Mouse (Mus musculus) mesoderm, embryonic 11.5 days (tissue): Measurements from ENCODE around the gene Sptbn4.
A peak's percentile ranks its signal among the peaks of the same experiment; 100 is the strongest.

Experiments
- DNase-seq: peaks from one replicate; pipeline ENCODE4 v3.0.0-alpha.2; 2012; ENCODE audit warnings: low read depth, low spot score

The Sptbn4 gene

DNA sequence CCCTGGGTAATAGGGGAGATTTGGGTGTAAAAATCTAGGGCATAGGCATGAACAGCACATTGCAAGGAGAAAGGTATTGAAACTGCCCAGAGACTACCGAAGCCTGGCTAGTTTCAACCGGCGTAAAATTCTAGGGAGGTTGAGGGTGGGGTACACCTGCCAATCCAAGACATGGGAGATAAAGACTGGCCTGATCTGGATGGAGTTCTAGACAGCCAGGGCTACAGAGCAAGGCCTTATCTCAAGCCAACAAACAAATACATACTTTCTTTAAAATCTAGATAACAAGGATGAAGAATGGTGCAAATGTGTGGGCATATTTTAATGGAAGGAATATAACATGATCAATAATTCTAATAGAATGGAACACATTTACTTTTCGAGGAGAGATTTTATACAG, 92.7 kb downstream of the Sptbn4 start:
- no peak for DNase-seq

DNA sequence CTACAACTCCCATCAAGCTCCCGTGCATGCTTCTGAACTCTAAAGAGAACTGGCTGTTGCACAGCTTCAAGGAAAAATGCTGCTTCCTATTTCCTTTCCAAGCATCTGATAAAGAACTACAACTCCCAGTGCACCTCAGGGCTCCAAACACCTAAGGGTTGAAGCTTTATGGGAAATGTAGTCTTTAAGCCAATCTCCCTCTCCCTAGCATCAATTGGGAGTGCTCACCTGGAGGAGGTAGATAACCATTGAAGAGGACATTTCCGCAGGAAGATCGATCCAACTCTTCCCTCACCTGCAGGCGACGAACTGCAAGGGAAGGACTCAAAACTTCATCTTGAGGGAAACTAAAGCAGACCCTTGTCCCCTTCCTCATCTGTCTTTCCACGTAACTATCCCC, 93.3 kb downstream of the Sptbn4 start:
- DNase-seq, result no peak

DNA sequence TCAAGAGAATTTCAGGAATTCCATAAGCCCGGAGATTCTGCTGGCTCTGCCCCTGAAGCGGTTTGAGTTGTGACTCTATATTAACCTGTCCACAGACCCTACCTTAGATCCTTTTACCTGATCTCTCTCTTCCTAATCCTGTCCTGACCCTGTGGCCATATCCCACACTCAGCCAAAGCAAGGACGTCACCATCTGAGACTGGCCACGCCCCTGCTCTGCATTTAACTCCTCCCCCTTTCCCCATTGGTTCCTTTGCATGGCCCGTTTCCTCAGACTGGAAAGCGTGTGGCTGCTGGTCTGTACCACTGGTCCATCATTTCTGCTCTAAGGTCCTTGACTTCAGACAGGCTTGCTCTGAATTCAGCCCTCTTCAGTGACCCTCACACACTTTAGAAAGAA, 102.0 kb downstream of the Sptbn4 start:
- DNase-seq, result no peak

DNA sequence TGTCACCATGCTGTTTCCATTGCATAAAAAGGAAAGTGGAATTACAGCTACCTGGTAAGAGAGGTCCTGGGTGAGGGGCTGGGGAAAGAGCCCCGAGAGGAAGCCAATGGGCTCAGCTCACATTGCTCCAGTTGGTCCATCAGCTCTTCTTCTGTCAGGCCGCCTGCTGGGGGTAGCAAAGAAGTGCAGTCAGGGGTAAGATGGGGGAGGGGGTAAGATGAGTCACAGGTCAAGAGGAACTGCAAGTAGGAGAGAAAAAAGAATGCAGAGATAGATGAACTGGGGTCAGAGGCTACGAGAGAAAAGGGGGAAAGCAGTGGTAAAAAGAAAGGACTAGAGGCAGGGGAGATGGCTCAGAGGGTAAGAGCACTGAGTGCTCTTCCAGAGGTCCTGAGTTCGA, 104.9 kb downstream of the Sptbn4 start:
- no peak for DNase-seq

DNA sequence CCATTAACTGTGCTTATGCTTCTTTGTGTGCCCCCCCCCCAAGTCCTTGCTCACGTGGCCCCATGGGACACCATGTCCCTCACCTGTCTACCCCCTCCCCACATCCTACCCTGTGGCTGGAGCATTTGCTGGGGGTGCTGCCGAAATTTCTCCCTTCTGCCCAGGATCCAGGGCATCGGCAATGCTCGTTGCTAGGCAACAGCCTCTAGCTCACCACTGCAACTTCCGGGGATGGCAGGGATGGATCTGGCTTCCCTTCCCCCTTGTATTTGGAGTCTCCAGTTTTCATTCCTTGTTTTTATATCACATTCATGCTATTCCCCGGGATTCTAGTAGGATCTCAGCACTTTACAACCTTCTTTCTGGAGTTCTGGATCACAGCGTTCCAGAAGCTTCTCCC, 108.0 kb downstream of the Sptbn4 start:
- DNase-seq, result no peak

DNA sequence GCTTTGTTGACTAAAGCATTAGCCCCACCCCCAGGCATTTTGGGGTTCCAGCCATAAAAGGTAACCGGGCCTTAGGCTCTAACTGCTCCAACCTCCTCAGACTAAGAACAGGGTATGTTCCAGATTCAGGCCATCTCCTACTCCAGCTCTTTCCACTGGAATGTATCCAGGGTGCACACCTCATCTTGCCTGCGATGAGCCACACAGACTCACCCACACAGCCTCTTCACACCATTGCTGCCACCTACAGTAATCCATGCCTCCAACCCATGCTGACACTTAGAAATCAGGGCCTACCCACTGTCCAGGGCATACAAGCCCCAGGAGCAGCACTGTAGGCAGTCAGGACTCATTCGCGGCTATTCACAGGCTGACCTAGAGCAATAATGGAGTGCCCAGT, 108.4 kb downstream of the Sptbn4 start:
- DNase-seq, result no peak

DNA sequence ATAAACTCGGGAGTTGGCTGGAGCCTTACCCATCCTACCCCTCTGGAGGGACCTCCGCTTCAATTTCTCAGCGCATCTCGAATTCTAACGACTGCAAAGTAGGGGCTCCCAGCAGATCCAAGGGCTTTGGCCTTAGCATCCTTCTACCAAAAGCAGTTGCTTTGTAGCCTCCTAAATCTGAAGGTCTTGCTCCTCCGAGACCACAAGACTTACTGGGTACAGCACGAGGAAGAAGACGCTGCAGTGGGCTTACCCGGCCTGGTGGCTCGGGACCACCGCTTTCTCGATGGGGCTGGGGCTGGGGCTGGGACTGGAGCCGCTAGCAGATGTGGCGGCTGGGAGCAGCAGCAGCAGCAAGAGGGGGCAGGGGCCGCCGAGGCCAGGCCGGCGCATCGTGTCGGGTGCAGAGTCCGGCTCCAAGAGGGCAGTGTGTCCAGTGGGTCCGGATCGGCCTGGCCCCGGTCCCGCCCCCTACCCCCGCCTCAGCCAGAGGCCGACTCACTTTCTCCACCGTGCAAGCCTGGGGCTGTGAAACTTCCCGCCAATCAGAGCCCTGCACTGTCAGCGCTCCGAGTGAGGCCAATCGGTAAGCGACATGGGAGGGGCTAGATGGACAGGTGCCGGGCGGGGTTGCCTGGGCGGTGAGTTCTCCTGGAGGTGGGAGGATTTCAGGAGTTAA, 110.2 kb downstream of the Sptbn4 start, which contains the start of gene Ltbp4:
Gene Ltbp4 (minus strand): TSS at position 518 of the 679 bp plus-strand sequence.
- DNase-seq, result peak; percentile 80

DNA sequence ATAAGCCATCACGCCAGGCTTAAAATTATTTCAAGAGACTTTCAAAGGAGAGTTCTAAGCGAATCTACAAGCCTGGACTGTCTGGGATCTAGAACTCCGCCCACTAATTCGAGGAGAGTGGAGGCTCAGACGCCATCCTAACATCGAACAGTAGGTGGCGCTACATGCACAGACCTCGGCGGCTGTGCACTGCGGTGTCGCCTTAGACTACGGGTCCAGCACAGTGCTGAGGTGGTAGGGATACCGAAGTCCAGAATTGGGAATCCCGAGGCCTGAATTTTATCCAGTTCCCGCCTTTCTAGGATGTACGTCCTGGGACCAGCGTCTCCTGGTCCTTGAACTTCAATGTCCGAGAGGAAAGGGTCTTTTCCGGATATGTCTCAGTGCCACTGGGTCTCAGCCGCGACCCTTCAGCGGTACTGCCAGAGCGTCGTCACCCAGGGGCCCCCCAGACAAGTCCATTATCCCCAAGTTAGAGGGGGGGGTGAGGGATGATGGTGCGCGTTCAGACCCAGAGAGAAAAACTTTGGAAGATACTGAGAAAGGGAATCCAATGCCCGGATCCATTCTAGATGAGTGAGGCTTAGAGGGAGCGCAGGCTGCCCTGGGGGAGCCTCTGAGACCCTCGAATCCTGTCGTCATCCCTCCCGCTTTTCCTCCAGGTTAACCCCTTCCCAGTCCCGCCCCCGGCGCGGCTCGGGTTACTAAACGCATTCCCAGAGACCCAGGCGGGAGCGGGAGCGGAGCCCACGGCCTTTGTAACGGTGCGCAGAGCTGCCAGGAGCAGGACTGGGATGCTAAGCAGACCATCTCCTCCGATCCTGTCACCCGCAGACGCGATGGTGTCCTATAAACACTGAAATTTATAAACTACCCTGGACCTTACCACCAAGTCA, 111.3 kb downstream of the Sptbn4 start:
- DNase-seq, result peak; percentile 93

DNA sequence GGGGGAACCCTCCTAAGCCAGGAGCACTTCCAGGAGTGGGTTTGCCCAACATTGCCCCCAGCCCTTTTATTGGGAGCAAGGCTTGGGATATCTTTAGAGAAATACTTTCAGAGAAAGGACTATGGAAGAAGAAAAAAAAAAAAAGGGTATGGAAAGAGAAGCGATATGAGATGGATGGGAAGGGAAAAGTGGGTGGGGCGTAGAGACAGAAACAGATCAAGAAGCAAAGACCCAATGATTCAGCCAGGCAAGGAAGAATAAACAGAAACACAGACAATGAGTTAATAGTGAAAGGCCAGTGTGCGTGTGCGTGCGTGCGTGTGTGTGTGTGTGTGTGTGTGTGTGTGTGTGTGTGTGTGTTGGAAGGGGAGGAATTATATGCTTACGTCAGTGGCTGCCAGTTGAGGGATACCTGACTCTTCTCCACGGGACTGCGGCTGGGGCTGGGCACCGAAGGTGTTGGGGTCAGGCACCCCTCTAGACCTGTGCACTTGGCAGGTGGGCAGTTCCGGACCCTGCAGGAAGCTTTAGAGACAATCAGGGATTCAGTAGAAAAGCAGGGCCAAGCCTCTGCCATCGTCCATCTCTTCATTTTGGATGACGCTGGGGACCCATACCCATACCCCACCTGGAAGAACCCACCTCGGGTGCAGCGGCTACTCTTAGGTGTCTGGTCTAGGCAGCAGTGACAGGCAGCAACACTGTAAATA, 112.3 kb downstream of the Sptbn4 start:
- DNase-seq, result no peak

DNA sequence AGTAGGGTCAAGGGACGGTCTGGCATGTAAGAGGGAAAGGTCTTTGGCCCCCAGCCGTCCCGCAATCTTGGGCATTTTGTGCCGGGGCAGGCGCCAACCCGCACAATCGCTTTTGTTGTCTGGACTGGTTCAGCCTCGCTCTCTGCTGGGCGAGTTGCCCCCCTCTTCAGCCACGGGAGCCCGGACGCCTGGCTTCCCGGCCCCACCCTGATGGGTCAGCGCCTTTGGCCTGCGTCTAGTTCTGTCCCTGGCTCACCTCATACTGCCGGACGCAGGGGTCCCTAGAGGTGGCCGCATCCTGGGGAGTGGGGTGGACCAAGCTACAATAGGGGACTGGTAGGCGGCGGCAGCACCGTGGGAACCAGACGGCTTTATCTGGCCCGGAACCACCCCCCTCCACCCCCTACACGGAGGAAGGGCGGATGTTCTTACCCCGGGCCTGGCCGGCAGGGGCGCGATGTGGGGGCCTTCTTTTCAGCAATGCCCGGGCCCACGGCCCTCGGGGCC, 113.0 kb downstream of the Sptbn4 start:
- DNase-seq, result no peak

DNA sequence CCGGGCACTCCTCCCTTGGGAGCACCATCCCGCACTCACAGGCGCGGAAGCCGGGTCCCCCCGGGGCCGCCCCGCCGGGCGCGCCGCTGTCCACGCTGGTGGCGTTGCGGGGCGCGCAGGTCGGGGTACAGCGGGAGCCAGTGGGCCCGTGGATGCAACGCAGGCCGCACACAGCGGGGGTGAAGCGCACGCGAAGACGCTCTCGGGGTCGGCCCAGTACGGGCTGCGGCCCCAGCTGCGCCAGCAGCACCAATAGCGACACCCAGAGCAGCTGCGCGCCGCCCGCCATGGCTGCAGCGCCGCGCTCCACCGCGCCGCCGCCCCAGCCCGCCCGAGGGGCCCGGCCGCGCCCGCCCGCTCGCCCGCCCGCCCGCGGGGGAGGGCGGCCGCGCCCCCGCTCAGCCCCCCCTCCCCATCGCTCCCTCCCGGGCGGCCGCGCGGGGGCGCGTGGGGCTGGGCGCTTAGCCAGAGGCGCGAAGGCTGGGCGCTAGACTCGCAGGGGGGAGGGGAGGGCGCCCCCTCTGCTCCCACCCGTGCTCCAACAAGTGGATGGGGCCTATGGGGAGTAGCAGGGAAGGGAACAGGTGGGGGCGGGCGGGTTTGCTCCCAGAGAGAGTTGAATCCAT, 114.1 kb downstream of the Sptbn4 start:
- DNase-seq, result no peak

DNA sequence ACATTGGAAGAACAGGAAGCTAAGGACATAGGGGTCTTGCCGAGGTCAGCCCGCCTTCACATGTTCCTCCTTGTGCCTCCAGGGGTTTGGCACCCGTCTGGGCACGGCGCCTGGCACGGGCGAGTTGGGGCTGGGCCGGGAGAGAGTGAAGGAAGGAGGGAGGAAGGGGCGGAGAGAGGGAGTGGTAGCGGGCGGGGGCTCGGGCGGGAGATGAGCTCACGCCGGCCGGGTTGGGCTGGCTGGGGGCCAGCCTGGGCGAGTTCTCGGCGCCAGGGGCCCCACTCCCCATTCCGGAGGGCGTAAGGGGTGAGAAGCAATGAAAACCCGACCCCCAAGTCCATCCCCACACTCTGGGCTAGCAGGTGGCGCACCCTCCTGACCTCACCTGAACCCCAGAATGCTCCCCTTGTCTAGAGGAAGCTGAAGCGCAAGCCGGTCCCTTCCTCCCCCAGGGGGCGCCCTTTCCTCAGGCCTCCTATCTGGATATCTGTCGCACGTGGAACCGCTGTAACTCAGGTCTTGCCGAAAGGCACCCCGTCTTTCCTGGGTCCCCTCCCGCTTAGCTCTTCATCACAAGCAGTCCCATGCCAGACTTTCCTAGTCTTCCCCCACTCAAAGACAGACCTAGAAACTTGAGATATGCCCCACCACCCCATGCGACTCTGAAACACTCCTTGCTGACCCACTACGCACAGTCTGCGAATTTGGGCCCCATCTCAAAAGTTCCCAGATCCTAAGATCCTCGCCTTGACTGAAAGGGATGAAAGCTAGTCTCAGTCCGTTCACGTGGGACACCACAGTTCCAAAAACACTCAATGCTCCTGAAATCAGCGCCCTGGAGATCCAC, 114.9 kb downstream of the Sptbn4 start:
- peak; percentile 81 for DNase-seq

DNA sequence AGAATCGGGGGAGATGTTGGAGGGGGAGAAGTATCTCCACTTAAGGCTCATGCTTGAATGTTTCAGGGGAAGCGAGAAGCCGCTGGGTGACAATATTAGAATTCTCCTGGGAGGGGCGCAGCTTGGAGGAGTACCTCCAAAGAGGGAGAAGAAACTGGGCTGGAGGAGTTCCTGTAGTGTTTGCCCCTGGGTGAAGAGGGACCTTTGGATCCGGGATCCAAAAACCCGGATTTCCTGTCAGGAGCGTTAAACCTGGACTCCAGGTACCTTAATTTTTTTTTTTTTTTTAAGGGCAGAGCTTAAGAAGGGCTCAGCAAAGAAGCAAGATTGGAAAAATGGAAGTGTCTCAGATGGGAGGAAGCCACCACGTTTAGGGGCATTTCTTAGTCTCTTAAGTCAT, 115.6 kb downstream of the Sptbn4 start:
- DNase-seq, result no peak

DNA sequence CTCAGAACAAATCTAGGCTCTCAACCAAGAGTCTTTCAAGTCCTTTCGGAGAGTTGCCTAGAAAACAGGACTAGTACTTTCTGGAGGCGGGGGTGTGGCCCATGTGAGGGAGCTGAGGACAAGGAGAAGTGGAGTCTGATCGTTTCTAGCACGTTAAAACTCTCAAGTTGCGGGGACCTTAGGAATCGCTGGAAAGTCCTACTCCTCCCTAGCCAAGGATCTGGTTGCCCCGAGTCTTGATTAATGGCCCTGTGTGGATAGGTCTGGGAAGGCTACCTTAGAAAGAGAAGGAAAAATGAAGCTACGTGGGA, 116.0 kb downstream of the Sptbn4 start:
- no peak for DNase-seq

DNA sequence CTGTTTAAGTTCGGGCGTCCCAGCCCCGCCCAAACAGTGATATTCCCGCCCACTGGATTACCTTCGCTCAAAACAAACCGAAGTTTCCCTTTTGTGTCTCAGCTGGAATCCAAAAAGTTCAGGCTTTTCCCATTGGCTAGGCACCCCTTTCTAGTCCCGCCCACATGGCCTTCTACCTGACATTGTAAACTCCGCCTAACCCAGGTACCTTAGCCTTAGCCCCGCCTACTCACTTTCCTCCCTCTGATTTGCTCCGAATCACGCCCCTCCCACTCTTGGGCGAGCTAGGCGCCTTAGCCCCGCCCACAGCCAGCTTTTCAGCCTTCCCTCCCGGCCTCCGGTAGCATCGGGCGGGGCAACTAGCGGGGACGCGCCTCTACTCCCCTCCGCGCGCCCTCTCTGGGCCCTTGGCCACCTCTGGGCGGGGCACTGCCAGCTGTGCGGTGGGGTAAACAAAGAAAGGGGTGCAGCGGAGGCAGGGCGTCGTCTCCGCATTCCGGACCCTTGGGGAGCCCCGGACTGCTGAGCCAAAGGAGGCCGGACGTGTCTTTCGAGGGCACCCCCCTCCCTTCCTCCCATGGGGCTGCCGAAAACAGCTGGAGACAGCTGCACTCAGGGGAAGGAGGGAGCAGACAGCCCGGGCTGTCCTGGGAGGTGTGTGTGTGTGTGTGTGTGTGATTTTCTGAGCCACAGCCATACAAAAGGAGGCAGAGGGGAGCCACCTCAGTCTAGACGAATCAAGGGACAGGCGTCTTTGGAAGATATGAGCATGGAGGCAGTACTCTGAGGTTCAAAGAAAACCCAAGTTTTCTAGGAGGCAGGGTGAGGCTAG, 116.6 kb downstream of the Sptbn4 start:
- DNase-seq, result peak; percentile 78

DNA sequence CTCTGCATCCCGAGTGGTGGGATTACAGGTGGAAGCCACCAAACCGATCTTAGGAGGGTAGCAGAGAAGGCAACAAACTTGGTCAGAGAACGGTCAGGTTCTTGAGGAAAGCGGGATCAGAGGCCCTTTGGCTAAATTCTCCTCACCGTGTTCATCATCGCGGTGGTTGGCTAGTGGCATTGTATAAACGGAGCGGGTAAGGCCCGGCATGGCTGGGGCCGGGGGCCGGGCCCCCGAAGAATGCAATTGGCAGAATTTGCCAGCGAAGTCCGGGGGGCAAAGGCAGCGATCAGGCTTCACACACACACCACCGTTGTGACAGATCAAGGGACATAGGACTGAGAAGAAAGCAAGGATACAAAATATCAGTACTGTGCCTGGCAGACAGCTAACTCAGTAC, 117.5 kb downstream of the Sptbn4 start:
- DNase-seq, result no peak

DNA sequence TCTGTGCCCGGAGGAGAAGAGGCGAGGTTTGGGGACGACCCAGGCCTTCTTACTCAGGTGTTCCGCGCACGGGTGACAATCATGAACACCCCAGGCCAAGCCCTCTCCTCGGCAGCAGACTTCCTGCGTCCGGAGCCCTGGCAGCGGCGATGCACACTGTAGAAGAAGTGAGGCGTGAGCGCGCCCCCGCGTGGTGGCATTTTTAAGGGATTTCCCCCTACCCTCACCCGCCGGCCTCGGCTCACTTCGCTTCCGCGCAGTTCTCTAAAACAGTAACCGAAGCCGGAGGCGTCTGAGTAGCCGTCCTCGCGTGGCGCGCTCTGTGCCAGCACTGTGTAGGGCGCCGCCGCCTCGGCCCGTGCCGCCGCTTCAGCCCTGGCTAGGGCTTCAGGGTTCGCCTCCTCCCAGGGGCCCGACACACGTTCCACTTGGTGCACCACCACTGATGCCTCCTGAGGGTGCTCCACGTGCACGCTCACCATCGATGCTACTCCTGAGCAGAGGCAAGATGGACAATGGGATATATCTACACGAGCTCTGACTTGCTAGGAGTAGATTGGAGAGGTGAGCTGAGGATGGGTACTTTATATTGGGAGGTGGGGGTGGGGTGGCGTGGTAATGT, 118.0 kb downstream of the Sptbn4 start:
- DNase-seq, result peak; percentile 81

DNA sequence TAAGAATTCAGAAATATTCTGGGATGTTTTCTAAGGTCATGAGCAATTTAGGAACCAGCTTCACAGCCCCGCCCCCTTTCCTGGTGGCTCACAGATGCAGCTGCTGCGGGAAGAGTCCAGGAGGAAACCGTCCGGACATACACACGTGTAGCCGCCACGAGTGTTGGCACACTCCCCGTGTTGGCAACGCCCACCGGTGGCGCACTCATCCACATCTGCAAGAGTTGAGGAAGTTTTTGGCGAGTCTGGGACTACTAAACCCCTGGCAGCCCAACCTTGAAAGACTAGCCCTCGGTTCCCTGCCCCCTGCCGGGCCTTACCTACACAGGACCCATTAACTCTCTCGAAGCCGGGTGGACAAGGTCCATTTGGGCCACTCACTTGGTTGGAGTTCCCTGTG, 118.8 kb downstream of the Sptbn4 start:
- DNase-seq, result no peak

DNA sequence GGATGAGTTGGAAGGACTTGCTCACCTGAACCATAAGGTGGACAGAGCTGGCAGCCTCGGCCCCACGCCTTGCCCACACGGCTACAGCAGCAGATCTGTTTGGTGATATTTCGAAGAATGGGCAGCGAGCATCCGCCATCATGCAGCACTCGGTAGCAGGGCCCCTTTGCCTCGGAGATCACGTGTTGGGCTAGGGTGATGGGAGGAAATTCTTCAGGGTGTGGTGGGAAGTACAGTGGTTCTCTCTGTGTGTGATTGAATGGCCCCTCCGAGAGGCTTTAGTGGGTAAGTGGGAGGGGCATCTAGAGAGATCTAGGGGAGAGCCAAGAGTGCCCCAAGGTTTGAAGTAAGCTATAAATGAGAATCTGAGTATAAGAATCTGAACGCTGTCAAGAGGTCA, 119.3 kb downstream of the Sptbn4 start:
- no peak for DNase-seq

DNA sequence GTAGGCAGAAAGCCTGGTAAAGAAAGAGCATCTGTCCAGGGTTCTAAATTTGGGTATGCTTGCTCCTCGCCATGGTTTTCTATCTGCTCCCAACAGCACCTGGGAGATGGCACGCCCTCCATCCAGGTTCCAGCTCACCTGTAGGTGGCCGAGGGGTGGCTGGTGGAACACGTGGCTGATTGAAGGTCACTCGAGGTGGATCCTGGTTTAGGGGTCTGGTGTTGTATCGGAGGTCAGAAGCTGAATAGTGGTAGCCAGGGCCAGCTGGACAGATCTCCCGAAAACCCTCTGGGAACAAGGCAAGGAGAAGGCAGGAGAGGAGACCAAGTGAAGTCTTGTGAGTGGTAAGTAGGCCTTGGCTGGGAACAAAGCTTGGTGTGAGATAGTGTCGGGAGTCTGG, 120.0 kb downstream of the Sptbn4 start:
- no peak for DNase-seq
